Mouse (Mus musculus) myocyte (in vitro differentiated cells): Measurements from ENCODE around the gene Wdr62. TPM values are rescaled to one million over a fixed set of nuclear protein-coding genes. Genes with fewer than 3 reads are reported as not detected.
"Not testable (repeated sequence)": the region's sequence is repeated elsewhere in the genome, so short reads cannot be mapped to it uniquely, and the experiment has no call there.

Experiments
- H3K27me3 ChIP-seq: one replicate; pipeline ENCODE4 v1.6.1; 2011; ENCODE audit not compliant: control insufficient read depth, insufficient read depth, insufficient read length
- H3K36me3 ChIP-seq: one replicate; pipeline ENCODE4 v1.6.1; 2011; ENCODE audit not compliant: control insufficient read depth, insufficient read depth
- H3K4me2 ChIP-seq: one replicate; pipeline ENCODE4 v1.6.1; 2011; ENCODE audit warnings: low read depth, control low read depth
- H3K4me3 ChIP-seq: one replicate; pipeline ENCODE4 v1.5.1; 2011; ENCODE audit warnings: mild to moderate bottlenecking, control low read depth, moderate library complexity
- H3K79me2 ChIP-seq: one replicate; pipeline ENCODE4 v1.6.1; 2011; ENCODE audit not compliant: control insufficient read depth, insufficient read depth
- H3ac ChIP-seq: one replicate; pipeline ENCODE4 v1.6.1; 2011; ENCODE audit not compliant: control insufficient read depth, insufficient read length
- CEBPB ChIP-seq: IDR thresholded peaks from 2 replicates; pipeline ENCODE4 v1.6.1; 2011; ENCODE audit warnings: mild to moderate bottlenecking, moderate library complexity; ENCODE audit not compliant: poor library complexity, insufficient read depth, severe bottlenecking
- E2F4 ChIP-seq: IDR thresholded peaks from one replicate; pipeline ENCODE4 v1.6.1; 2011; ENCODE audit warnings: mild to moderate bottlenecking, control low read depth, moderate library complexity; ENCODE audit not compliant: insufficient read depth
- MAX ChIP-seq: IDR thresholded peaks from one replicate; pipeline ENCODE4 v1.6.1; 2011; ENCODE audit warnings: low read depth, mild to moderate bottlenecking, control low read depth
- MYOD1 ChIP-seq, 3 experiments: IDR thresholded peaks; one replicate each; pipeline ENCODE4 v1.6.1; 2011; ENCODE audit warnings: control low read depth in 2 of 3, low read depth in 2 of 3, mild to moderate bottlenecking in 2 of 3, moderate library complexity in 1 of 3; ENCODE audit not compliant: insufficient read length in 2 of 3, control insufficient read depth in 1 of 3
- MYOG ChIP-seq, 3 experiments: IDR thresholded peaks; one replicate each; pipeline ENCODE4 v1.6.1; 2011; ENCODE audit warnings: control low read depth in 2 of 3, low read depth in 2 of 3, mild to moderate bottlenecking in 2 of 3; ENCODE audit not compliant: insufficient read length in 2 of 3, control insufficient read depth in 1 of 3, insufficient read depth in 1 of 3
- POLR2A ChIP-seq: IDR thresholded peaks from one replicate; pipeline ENCODE4 v1.6.1; 2011; ENCODE audit warnings: low read depth, mild to moderate bottlenecking, control low read depth, moderate library complexity; ENCODE audit not compliant: insufficient read length
- POLR2AphosphoS2 ChIP-seq: IDR thresholded peaks from one replicate; pipeline ENCODE4 v1.6.1; 2011; ENCODE audit warnings: low read depth, control low read depth; ENCODE audit not compliant: insufficient read length
- REST ChIP-seq: IDR thresholded peaks from one replicate; pipeline ENCODE4 v1.6.1; 2011; ENCODE audit warnings: mild to moderate bottlenecking, control low read depth, moderate library complexity; ENCODE audit not compliant: insufficient read depth, insufficient read length
- SRF ChIP-seq: IDR thresholded peaks from one replicate; pipeline ENCODE4 v1.6.1; 2011; ENCODE audit warnings: low read depth; ENCODE audit not compliant: control insufficient read depth, insufficient read length
- TCF12 ChIP-seq: IDR thresholded peaks from one replicate; pipeline ENCODE4 v1.6.1; 2011; ENCODE audit warnings: mild to moderate bottlenecking, control low read depth; ENCODE audit not compliant: poor library complexity, insufficient read depth, severe bottlenecking
- TCF3 ChIP-seq: IDR thresholded peaks from one replicate; pipeline ENCODE4 v1.6.1; 2011; ENCODE audit warnings: low read depth, control low read depth; ENCODE audit not compliant: insufficient read length
- USF1 ChIP-seq: IDR thresholded peaks from one replicate; pipeline ENCODE4 v1.6.1; 2011; ENCODE audit warnings: low read depth, mild to moderate bottlenecking, control low read depth, moderate library complexity
- polyA plus RNA-seq: library from polyadenylated mRNA; unstranded; fragments of >200 nt; fragmentation: generic; extraction: Trizol; gene quantifications from one replicate; pipeline ENCODE4 v1.2.1, GENCODE M21; 2012; ENCODE audit warnings: missing spikeins

Wdr62 gene
- polyA plus RNA-seq, 1 experiment = 5.0 TPM

GRCm38 (mm10) chr7:30217277-30217676 is 62.9 kb downstream of the Wdr62 start:
- no peak for TF ChIP-seq MAX
- no peak for TF ChIP-seq E2F4
- TF ChIP-seq POLR2A = no peak
- no peak for TF ChIP-seq MYOG (IDR thresholded peaks at IDR 0.05; ENCODE audit: control insufficient read depth in 1 of 3, insufficient read depth in 1 of 3, insufficient read length in 2 of 3, low read depth in 2 of 3)
- TF ChIP-seq USF1 = no peak
- no peak for TF ChIP-seq TCF3
- TF ChIP-seq TCF12 = no peak
- TF ChIP-seq CEBPB = no peak
- TF ChIP-seq POLR2AphosphoS2 = no peak
- no peak for TF ChIP-seq MYOD1 (IDR thresholded peaks at IDR 0.05; ENCODE audit: control insufficient read depth in 1 of 3, insufficient read length in 2 of 3, low read depth in 2 of 3)
- no peak for TF ChIP-seq REST
- TF ChIP-seq SRF = no peak
- Histone ChIP-seq H3K4me2 (no peak overlapping the region), H3ac (no peak overlapping the region), H3K36me3 (no peaks in the 10 kb centered on the region), H3K4me3 (no peak overlapping the region), H3K79me2 (no peaks in the 10 kb centered on the region), H3K27me3 (no peaks in the 10 kb centered on the region)

GRCm38 (mm10) chr7:30216723-30217151 is 63.5 kb downstream of the Wdr62 start:
- Histone ChIP-seq H3K4me3 (no peak overlapping the region), H3K4me2 (peak overlapping the region; percentile 63), H3K36me3 (no peaks in the 10 kb centered on the region), H3ac (no peak overlapping the region), H3K27me3 (no peaks in the 10 kb centered on the region), H3K79me2 (no peaks in the 10 kb centered on the region)
- TF ChIP-seq USF1 = no peak
- TF ChIP-seq MYOD1 (IDR thresholded peaks at IDR 0.05; ENCODE audit: control insufficient read depth in 1 of 3, insufficient read length in 2 of 3, low read depth in 2 of 3) = no peak
- no peak for TF ChIP-seq MAX
- TF ChIP-seq E2F4 = no peak
- no peak for TF ChIP-seq TCF12
- TF ChIP-seq REST = no peak
- TF ChIP-seq TCF3 = no peak
- TF ChIP-seq CEBPB = no peak
- no peak for TF ChIP-seq POLR2A
- no peak for TF ChIP-seq MYOG (IDR thresholded peaks at IDR 0.05; ENCODE audit: control insufficient read depth in 1 of 3, insufficient read depth in 1 of 3, insufficient read length in 2 of 3, low read depth in 2 of 3)
- no peak for TF ChIP-seq POLR2AphosphoS2

GRCm38 (mm10) chr7:30215875-30216274 is 64.3 kb downstream of the Wdr62 start:
- Histone ChIP-seq H3K36me3 (no peaks in the 10 kb centered on the region), H3K79me2 (no peaks in the 10 kb centered on the region), H3K4me2 (no peak overlapping the region), H3ac (no peak overlapping the region), H3K4me3 (no peak overlapping the region), H3K27me3 (no peaks in the 10 kb centered on the region)
- TF ChIP-seq MYOD1 (IDR thresholded peaks at IDR 0.05; ENCODE audit: control insufficient read depth in 1 of 3, insufficient read length in 2 of 3, low read depth in 2 of 3) = no peak
- TF ChIP-seq REST = no peak
- TF ChIP-seq POLR2A = no peak
- no peak for TF ChIP-seq TCF3
- no peak for TF ChIP-seq MAX
- no peak for TF ChIP-seq CEBPB

GRCm38 (mm10) chr7:30213881-30214280 is 66.3 kb downstream of the Wdr62 start:
- no peak for TF ChIP-seq POLR2A
- no peak for TF ChIP-seq USF1
- no peak for TF ChIP-seq TCF12
- TF ChIP-seq POLR2AphosphoS2 = no peak
- TF ChIP-seq SRF = no peak
- TF ChIP-seq REST = no peak
- TF ChIP-seq E2F4 = no peak
- TF ChIP-seq CEBPB = no peak

GRCm38 (mm10) chr7:30211025-30211424 is 69.2 kb downstream of the Wdr62 start:
- TF ChIP-seq MAX = no peak
- H3K4me3 ChIP-seq = no peak overlapping the region
- H3K27me3 ChIP-seq = no peaks in the 10 kb centered on the region
- H3K79me2 ChIP-seq = no peaks in the 10 kb centered on the region
- H3K4me2 ChIP-seq = no peak overlapping the region
- no peak overlapping the region for H3ac ChIP-seq
- no peaks in the 10 kb centered on the region for H3K36me3 ChIP-seq

More at GRCm38 (mm10) chr7:30213881-30214280, 66.3 kb downstream of the Wdr62 start:
- Histone ChIP-seq H3K79me2 (no peaks in the 10 kb centered on the region), H3K36me3 (no peaks in the 10 kb centered on the region), H3K4me2 (no peak overlapping the region), H3K27me3 (no peaks in the 10 kb centered on the region), H3ac (no peak overlapping the region), H3K4me3 (no peak overlapping the region)

GRCm38 (mm10) chr7:30206364-30206763 is 73.9 kb downstream of the Wdr62 start:
- H3K27me3 ChIP-seq, H3K4me3 ChIP-seq, H3ac ChIP-seq, H3K4me2 ChIP-seq, H3K79me2 ChIP-seq, H3K36me3 ChIP-seq: not testable (repeated sequence)
